In the genomic region with DNA sequence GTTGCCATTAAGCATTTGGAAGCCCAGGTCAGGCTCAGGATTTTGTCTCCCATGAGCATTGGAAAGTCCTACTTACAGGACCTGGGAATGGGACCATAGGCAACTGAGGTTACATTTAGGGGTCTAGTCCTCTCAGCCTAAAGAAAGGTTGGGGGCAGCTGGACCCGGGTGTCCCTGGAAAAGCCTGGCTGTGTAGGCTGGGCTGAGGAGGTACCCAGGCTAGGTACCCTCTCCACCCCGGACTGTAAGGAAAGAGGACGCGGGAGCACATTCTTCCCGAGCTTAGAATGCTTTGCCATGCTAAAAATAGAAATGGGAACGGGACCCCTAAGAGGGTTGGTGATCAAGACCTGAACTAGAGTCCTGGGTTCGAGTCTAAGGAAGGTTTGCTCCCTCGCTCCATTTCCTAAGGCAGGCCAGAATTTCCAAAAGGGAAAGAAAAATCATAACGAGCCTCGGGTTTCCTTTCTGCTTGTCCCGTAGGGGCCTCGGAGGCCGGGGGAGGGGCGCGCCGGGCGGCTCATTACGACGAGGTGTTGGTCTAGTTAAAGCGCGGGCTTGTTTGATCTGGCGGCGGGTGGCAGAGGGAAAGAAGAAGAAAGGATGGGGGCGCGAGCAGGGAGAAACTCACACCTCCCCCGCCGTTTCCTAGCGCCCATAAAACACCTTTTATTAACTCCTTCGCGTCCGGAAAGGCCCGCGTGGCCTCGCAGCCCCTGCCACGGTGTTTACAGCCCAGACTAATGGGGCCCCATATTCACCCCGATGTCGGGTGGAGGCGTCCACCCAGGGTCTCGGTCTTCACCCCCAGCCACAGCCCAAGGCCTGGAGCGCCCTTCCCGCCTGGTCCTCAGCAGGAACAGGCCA, we compare ENCODE assay signal across 8 mouse cellular contexts. TPM values are rescaled to one million over a fixed set of nuclear protein-coding genes. Genes with fewer than 3 reads are reported as not detected.
DNase-seq lines count a peak whose midpoint lies in the region; ATAC-seq lines count a peak whose summit lies in the region.

No protein-coding gene starts in this region.

- intact Hi-C loops in left cerebral cortex, postnatal 36 days (cut with DNase I) = no loop called here

- H3K9me3 ChIP-seq in embryonic facial prominence, embryonic 13.5 days = no peaks in the 10 kb centered on the region
- no peaks in the 10 kb centered on the region for H3K9me3 ChIP-seq in intestine, embryonic 16.5 days (ENCODE audit: control insufficient read depth, low read length)
- H3K9me3 ChIP-seq in neural tube, embryonic 15.5 days (replicated peaks) = no peaks in the 10 kb centered on the region

- H3K4me1 ChIP-seq in embryonic facial prominence, embryonic 13.5 days = peaks cover 33% of the 10 kb centered on the region
- peaks cover 20% of the 10 kb centered on the region for H3K4me1 ChIP-seq in intestine, embryonic 16.5 days (ENCODE audit: control insufficient read depth, insufficient read depth, low read length)
- H3K4me1 ChIP-seq in neural tube, embryonic 15.5 days = peaks cover 21% of the 10 kb centered on the region

- H3K4me2 ChIP-seq in embryonic facial prominence, embryonic 13.5 days = peak overlapping the region; percentile 57
- peak overlapping the region; percentile 78 for H3K4me2 ChIP-seq in intestine, embryonic 16.5 days (ENCODE audit: low read depth, low read length)
- H3K4me2 ChIP-seq in neural tube, embryonic 15.5 days = peak overlapping the region; percentile 52

- DNase-seq in kidney, postnatal 10 days = peak; percentile 41
- no peak for DNase-seq in kidney, adult 18-20 months
- DNase-seq in urinary bladder, postnatal 4 days (ENCODE audit: low spot score in 2 of 2) = no peak
- DNase-seq in left cerebral cortex, postnatal 36 days (ENCODE audit: low spot score in 2 of 2) = no peak
- DNase-seq in left cerebral cortex, adult 9 months (ENCODE audit: low spot score in 2 of 2) = no peak

- H3K27me3 ChIP-seq in embryonic facial prominence, embryonic 13.5 days = peaks cover 83% of the 10 kb centered on the region
- H3K27me3 ChIP-seq in intestine, embryonic 16.5 days (replicated peaks; ENCODE audit: control insufficient read depth, insufficient read depth, low read length) = peaks cover 51% of the 10 kb centered on the region
- H3K27me3 ChIP-seq in neural tube, embryonic 15.5 days (replicated peaks) = peaks cover 76% of the 10 kb centered on the region

- H3K9ac ChIP-seq in embryonic facial prominence, embryonic 13.5 days = peak overlapping the region; percentile 54
- peak overlapping the region; percentile 67 for H3K9ac ChIP-seq in intestine, embryonic 16.5 days (ENCODE audit: low read depth, low read length)
- H3K9ac ChIP-seq in neural tube, embryonic 15.5 days (replicated peaks) = 0 out of 2 replicates have a peak overlapping the region, but pooled peaks have one; percentile 1

- no peaks in the 10 kb centered on the region for H3K36me3 ChIP-seq in embryonic facial prominence, embryonic 13.5 days
- H3K36me3 ChIP-seq in intestine, embryonic 16.5 days (ENCODE audit: control insufficient read depth, insufficient read depth, low read length) = no peaks in the 10 kb centered on the region
- no peaks in the 10 kb centered on the region for H3K36me3 ChIP-seq in neural tube, embryonic 15.5 days

- H3K27ac ChIP-seq in embryonic facial prominence, embryonic 13.5 days = no peak overlapping the region
- H3K27ac ChIP-seq in intestine, embryonic 16.5 days (ENCODE audit: low read length) = no peak overlapping the region
- H3K27ac ChIP-seq in neural tube, embryonic 15.5 days (replicated peaks) = no peak overlapping the region

- H3K4me3 ChIP-seq in embryonic facial prominence, embryonic 13.5 days = peak overlapping the region; percentile 36
- peak overlapping the region; percentile 45 for H3K4me3 ChIP-seq in intestine, embryonic 16.5 days (ENCODE audit: low read length)
- H3K4me3 ChIP-seq in neural tube, embryonic 15.5 days (replicated peaks) = peak overlapping the region; percentile 15; the same call in 1 of the 2 replicates

- ATAC-seq in embryonic facial prominence, embryonic 13.5 days (ENCODE audit: insufficient number of reproducible peaks, insufficient read depth, low FRiP score, low TSS enrichment, low read depth) = no peak
- no peak for ATAC-seq in intestine, embryonic 16.5 days
- ATAC-seq in neural tube, embryonic 15.5 days (ENCODE audit: low FRiP score) = no peak

- WGBS in embryonic facial prominence, embryonic 13.5 days = 1% methylated on average over 41 of the region's 41 CpGs
- whole genome bisulfite sequencing in intestine, embryonic 16.5 days = 3% methylated on average over 41 of the region's 41 CpGs
- WGBS in neural tube, embryonic 15.5 days = 1% methylated on average over 40 of the region's 41 CpGs

RNA-seq across cellular contexts. Expression of a gene that starts 5.3 kb away (rescaled TPM):
- polyA plus RNA-seq in embryonic facial prominence, embryonic 13.5 days (2015; fragmentation: Nextera tagmentation; extraction: Ambion mirVana) = 1.3 and 5.1 TPM in 2 replicates
- 22.0 and 23.0 TPM in 2 replicates for polyA plus RNA-seq in intestine, embryonic 16.5 days (2015; fragmentation: Nextera tagmentation; extraction: Ambion mirVana)
- 4.2 TPM in 1 of 2 replicates, not detected in the other for polyA plus RNA-seq in neural tube, embryonic 15.5 days (2015; fragmentation: Nextera tagmentation; extraction: Ambion mirVana)
- not detected for total RNA-seq in left cerebral cortex, postnatal 36 days (2021)

RNA-seq across cellular contexts. Expression of a gene that starts 25.8 kb away (rescaled TPM):
- 10.5 and 10.9 TPM in 2 replicates for polyA plus RNA-seq in embryonic facial prominence, embryonic 13.5 days (2015; fragmentation: Nextera tagmentation; extraction: Ambion mirVana)
- polyA plus RNA-seq in intestine, embryonic 16.5 days (2015; fragmentation: Nextera tagmentation; extraction: Ambion mirVana) = 5.9 and 6.7 TPM in 2 replicates
- polyA plus RNA-seq in neural tube, embryonic 15.5 days (2015; fragmentation: Nextera tagmentation; extraction: Ambion mirVana) = 9.7 and 12.4 TPM in 2 replicates
- total RNA-seq in left cerebral cortex, postnatal 36 days (2021) = 10 to 100 TPM; 49.3 to 58.2 TPM

Comparison
In these comparisons a context has a peak if more than half of its experiments do, and no peak if none do; other contexts are left out.
1. H3K9ac ChIP-seq: peak in every context shown above with its lines; median percentile 67 in intestine, embryonic 16.5 days; 54 in embryonic facial prominence, embryonic 13.5 days; 1 in neural tube, embryonic 15.5 days.